Mouse (Mus musculus): ENCODE measurements around the gene Tbx4.
A peak's percentile ranks its signal among the peaks of the same experiment; 100 is the strongest.

The Tbx4 gene

GRCm38 (mm10) chr11:85850758-85851157, 35.5 kb upstream of the Tbx4 start:
- peak; percentile 70 for DNase-seq (ENCODE audit: low read depth, low spot score)

DNA sequence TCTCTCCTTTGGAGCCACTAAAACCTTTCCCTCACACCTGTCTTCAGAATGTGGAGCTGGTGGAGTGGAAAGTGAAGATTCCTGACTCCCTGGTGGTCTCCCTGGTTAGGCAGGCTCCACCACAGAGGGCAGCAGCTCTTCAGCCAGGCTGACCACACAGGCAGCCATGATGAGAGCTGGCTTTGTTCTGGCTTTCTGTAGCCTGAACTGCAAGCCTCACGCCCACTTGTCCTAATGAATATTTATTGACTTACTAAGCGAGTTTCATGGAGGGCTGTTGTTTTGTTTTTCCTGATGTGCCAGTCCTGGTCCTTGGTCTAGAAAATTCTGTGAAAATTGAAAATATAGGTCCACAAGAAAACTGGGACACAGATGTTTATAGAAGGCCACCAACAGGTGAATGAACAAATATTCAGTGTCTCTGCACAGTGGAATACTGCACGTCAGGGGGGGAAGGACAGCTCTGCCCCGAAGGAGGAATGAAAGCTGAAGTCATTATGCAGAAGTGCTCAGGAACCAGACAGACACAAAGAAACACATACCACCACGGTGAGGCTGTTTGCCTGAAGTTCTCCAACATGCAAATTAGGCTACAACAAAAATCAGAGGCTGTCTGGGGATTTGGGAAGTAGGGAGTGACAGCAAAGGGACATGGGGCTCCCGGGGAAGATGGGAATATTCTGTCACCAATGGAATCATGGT, 28.1 kb upstream of the Tbx4 start:
- DNase-seq (ENCODE audit: low read depth, low spot score) = no peak

DNA sequence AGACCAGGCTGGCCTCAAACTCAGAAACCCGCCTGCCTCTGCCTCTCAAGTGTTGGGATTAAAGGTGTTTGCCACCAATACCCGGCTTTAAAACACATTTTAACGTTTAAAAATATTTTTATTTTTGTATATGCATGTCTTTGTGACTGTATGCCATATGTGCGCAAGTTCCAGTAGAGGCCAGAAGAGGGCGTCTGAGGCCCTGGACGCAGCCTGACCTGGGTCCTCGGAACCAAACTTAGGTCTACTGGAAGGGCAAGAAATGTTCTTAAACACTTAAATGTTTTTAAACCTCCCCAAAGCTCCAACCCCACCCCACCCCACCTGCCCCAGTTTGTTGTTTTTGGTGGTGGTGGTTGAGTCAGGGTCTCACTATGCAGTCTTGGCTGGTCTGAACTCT, 21.9 kb upstream of the Tbx4 start:
- DNase-seq (ENCODE audit: low read depth, low spot score) = peak; percentile 53

DNA sequence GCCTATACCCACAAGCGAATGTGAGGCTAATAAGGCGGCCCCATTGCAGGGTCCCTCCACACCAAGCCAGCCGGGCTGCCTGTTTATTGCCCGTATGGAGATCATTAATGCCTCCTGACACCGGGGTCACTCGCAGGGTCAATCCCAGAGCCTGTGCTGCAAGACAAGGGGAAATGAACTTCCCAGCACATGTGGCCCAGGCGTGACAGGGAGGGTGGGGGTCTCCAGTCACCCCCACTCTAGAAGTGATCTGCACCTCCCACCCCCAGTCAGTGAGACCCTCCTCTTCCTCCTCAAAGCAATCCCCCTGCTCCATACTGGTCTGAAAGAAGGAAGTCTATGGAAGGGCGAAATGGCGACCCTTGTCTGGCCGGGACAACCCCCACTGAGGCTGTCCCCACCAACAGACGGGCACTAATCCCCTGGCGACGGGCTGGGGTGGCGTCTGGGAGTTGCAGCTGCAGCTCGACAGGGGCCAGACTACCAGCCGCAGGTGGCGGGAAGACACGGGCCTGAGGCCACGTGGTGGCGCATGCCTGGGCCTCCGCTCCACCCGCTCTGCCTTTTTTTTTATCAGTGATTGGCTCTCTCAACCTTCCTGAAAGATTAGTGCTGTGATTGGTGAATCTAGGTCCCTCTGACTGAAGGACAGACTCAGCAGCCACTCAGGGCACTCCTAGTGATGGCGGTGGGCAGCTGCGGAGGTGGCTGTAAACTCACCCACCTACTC, 10.0 kb upstream of the Tbx4 start:
- DNase-seq (ENCODE audit: low read depth, low spot score) = peak; percentile 84

DNA sequence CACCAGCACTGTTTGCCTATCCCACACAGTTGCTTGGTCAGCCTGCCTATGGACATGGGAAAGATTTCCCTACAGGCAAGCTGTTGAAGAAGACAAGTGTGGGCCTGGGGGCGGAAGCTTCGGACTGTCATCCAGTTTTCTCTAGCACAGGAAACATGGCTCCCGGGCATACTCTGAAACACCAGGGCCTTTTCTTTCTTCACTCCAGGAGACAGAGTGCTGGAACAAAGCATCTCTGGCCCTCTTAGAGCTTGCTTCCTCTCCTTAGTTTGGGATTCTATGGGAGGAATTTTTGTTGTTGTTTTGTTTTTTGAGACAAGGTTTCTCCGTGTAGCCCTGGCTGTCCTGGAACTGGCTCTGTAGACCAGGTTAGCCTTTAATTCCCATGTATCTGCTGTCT, 1.7 kb upstream of the Tbx4 start:
- DNase-seq (ENCODE audit: low read depth, low spot score) = peak; percentile 84

GRCm38 (mm10) chr11:85886429-85886785, 185 bp downstream of the Tbx4 start:
- peak; percentile 19 for DNase-seq (ENCODE audit: low read depth, low spot score)

DNA sequence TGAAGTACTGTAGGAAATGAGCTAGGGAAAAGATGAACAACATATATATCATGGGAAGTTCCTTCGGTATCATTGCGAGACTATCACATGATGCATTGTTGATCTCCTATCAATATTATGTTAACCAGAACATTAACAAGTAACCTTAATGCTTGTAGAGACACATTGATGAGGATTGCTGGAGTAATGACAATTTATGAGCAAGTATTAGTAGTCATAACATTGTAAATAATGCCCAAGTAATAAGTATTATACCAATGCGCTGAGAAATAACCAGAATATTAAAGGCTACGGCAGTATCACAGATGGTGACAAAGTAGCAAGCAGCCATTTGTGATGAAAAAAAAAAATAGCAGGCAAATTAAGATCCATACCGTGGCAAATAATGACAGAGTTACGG, 1.1 kb downstream of the Tbx4 start:
- DNase-seq (ENCODE audit: low read depth, low spot score) = no peak

DNA sequence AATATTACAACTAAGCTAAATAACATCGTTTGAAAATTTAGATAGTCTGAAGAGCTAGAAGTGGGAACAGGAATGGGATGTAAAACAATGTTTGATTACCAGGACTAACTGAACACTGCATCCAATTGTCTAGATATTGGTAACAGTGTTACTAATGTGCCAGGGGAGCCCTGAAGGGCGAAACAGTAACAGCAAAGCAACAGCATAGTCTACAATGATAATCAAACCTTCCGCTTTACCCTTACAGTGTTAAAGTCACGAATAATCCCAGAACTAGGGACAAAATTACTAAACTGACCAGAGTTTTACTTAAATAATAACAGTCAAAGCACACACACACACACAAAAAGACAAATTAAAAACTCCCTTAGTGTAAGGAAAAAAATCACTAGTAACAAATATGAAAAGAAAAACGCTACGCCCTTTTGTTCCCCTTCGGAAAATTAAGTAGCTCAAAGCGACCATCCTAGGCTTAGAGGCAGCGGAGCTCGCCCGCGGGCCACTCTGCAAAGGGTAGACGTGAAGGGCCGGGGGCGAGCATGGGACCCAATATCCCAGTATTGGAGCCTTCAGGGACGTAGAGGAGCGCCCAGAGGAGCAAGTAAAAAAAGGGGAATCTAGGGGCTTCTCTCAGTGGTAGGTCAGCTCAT, 1.7 kb downstream of the Tbx4 start:
- no peak for DNase-seq (ENCODE audit: low read depth, low spot score)

GRCm38 (mm10) chr11:85888451-85888961, 2.3 kb downstream of the Tbx4 start:
- peak; percentile 29 for DNase-seq (ENCODE audit: low read depth, low spot score)

GRCm38 (mm10) chr11:85889056-85889729, 3.0 kb downstream of the Tbx4 start:
- DNase-seq (ENCODE audit: low read depth, low spot score) = peak; percentile 16

- peak; percentile 31 for DNase-seq (ENCODE audit: low read depth, low spot score)
These were observed 3.7 kb downstream of the Tbx4 start for GRCm38 (mm10) chr11:85889730-85890562.

DNA sequence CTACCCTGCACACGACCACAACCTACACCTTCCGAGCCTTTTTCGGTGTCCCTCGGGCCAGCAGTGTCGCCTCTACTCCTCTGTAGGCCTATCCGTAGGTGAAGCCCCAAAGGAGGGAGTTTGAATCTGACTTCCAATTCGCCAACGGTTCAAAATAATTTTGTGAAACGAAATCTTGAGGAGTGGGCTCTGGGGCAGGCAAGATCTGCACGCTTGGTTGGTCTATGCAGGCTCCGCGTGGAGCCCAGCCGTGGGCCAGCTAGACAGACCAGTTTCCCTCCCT, 4.3 kb downstream of the Tbx4 start:
- DNase-seq (ENCODE audit: low read depth, low spot score) = peak; percentile 32

- DNase-seq (ENCODE audit: low read depth, low spot score) = peak; percentile 47
These were observed 4.9 kb downstream of the Tbx4 start for GRCm38 (mm10) chr11:85891010-85891691.

- DNase-seq (ENCODE audit: low read depth, low spot score) = peak; percentile 14
These were observed 5.4 kb downstream of the Tbx4 start for GRCm38 (mm10) chr11:85891692-85892040.

DNA sequence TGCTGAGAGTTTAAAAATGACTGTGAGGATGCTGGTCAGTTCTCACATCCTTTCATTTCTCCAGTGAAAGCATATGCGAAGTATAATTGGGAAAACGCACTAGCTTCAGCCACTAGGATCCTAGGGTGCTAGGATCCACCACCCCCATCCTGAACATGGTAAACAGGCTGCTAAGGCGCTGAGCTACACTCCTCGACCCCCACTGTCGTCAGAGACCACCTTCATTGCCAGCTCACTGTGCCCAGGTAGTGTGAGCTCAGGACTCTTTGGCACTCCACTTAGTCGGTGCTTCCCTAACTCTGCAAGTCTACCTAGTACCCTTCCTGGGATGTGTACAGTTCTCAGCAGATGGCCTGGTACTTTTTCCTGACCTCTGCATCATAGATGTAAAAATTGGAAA, 6.5 kb downstream of the Tbx4 start:
- no peak for DNase-seq (ENCODE audit: low read depth, low spot score)

GRCm38 (mm10) chr11:85893400-85894135, 7.3 kb downstream of the Tbx4 start:
- DNase-seq (ENCODE audit: low read depth, low spot score) = no peak

DNA sequence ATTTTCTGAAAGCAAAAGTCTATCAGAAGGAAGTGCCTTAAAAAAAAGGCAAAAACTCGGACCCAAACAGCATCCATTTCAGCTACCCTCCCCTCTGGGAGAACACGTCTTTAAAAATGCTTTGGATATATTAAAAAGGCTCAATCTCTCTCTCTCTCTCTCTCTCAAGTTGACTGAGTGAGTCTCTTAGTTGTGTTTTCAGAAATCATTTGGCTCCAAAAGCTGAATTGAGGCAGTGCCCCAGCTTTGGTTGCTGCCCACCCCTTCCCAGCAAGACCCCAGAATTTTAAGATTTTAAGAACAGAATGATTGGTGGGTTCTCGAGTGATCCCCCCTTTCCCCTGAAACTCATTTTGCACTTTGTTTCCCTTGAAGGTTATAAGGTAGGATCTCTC, 7.9 kb downstream of the Tbx4 start:
- no peak for DNase-seq (ENCODE audit: low read depth, low spot score)

DNA sequence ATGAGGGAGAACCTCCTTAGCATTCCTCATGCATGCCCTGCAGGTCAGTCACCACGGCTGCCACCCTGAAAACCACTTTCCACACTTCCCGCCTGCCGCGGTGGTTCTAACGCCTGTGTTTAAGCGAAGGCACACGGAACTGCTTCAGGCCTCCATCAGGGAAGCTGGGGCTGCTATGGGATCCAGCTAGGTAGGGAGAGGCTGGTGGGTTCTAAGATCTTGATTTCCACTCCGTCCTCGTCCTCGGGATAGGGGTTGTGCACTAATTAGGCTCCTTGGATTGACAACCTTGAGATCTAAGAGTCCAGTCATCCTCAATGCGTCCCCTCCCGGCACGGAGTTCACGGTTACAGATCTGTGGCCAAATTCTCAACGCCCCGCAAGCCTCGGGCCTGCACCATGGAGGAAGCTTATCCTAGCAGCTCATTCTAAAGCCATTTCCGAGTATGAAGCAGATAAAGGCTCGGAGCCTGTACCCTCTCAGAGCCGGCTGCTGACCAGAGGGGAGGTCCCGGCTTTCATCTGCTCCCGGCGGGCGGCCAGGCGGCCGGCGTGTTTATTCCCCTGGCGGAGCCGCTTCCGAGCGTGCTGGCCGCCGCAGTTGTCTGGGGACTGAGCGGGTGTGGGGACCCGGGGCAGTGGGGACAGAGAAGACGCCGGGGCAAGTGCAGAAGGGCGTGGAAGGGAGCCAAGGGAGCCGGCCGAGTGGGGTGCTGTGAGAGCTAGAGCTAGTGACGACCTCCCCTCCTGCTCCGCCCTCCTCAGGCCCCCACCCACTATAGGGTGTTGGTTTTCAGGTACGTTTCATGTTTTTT, 8.7 kb downstream of the Tbx4 start:
- peak; percentile 36 for DNase-seq (ENCODE audit: low read depth, low spot score)

GRCm38 (mm10) chr11:85896335-85896985, 10.2 kb downstream of the Tbx4 start:
- DNase-seq (ENCODE audit: low read depth, low spot score) = no peak
